Mouse (Mus musculus): ENCODE measurements around the gene Fam124b. TPM values are rescaled to one million over a fixed set of nuclear protein-coding genes. Genes with fewer than 3 reads are reported as not detected.

Gene Fam124b
- polyA plus RNA-seq, 1 experiment from 2014 or later, result 0.63 TPM

- Histone ChIP-seq H3K9me3 (ENCODE audit: control insufficient read depth, low read length) (no peaks in the 10 kb centered on the region), H3K27ac (ENCODE audit: low read length) (no peak overlapping the region), H3K4me3 (replicated peaks; ENCODE audit: low read length) (no peak overlapping the region), H3K9ac (replicated peaks; ENCODE audit: low read depth, low read length) (no peak overlapping the region), H3K4me2 (ENCODE audit: low read length) (no peak overlapping the region), H3K4me1 (replicated peaks; ENCODE audit: control insufficient read depth, insufficient read depth, low read length) (no peaks in the 10 kb centered on the region), H3K36me3 (ENCODE audit: control insufficient read depth, insufficient read depth) (no peaks in the 10 kb centered on the region), H3K27me3 (replicated peaks; ENCODE audit: control insufficient read depth, insufficient read depth, low read length) (no peaks in the 10 kb centered on the region)
- WGBS, result 92% methylated on average over 8 of the region's 8 CpGs
- ATAC-seq, result no peak
Observed at GRCm38 (mm10) chr1:80192837-80193236, 25.4 kb downstream of the Fam124b start.

DNA sequence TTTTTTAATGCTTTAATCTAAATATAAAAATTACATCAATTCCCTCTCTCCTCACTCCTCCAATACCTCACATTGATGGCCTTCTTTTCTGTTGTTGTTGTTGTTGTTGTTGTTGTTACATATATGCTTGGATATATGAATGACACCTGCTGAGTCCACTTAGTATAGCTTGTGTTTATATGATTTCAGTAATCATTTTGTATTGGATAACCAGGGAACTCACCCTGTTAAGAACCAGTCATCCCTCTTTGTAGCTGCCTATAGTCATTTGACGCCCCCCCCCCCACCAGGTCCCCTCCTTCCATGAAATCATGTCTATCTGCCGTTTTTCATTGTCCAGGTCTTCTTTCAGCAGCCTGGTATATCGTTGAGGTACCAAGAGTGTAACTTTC lies 36.9 kb downstream of the Fam124b start:
- Histone ChIP-seq H3K9me3 (ENCODE audit: control insufficient read depth, low read length) (no peaks in the 10 kb centered on the region), H3K4me1 (replicated peaks; ENCODE audit: control insufficient read depth, insufficient read depth, low read length) (no peaks in the 10 kb centered on the region), H3K4me2 (ENCODE audit: low read length) (no peak overlapping the region), H3K36me3 (ENCODE audit: control insufficient read depth, insufficient read depth) (no peaks in the 10 kb centered on the region), H3K27ac (ENCODE audit: low read length) (no peak overlapping the region), H3K4me3 (replicated peaks; ENCODE audit: low read length) (no peak overlapping the region), H3K27me3 (replicated peaks; ENCODE audit: control insufficient read depth, insufficient read depth, low read length) (no peaks in the 10 kb centered on the region), H3K9ac (replicated peaks; ENCODE audit: low read depth, low read length) (no peak overlapping the region)
- ATAC-seq, result peak; percentile 24; the same call in 1 of the 2 replicates
- WGBS, result 49% methylated on average over 3 of the region's 3 CpGs

DNA sequence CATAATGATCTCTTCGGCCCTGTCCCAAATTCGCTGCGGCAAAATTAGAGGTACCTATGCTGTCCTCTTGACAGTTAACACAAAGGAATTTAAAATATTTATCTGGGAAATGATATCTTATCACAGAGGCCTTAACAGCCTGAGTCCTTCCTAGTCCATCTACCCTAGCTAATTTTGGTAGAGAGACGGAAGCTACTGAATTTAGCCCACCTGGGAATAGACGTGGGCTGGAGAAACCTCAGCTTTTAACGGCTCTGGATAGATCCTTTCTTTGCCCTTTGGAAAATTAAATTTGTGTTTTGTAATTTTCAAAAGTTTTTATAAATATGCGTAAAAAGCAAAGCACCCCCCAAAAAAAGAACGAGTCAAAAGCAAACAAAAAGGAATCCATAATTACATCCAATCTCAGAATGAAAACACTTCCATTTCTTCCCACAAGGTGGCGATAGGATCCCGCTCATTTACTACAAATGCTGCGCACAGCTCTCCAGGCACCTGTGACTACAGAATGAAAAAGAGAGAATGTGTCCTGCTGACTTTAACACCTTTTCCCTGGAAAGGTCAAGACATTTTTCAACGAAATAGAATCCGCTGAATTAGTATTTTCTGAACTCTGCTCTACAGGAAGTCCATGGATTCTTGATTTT lies 37.4 kb downstream of the Fam124b start:
- Histone ChIP-seq H3K27ac (ENCODE audit: low read length) (no peak overlapping the region), H3K4me2 (ENCODE audit: low read length) (no peak overlapping the region), H3K9ac (replicated peaks; ENCODE audit: low read depth, low read length) (no peak overlapping the region), H3K4me3 (replicated peaks; ENCODE audit: low read length) (no peak overlapping the region), H3K4me1 (replicated peaks; ENCODE audit: control insufficient read depth, insufficient read depth, low read length) (no peaks in the 10 kb centered on the region), H3K36me3 (ENCODE audit: control insufficient read depth, insufficient read depth) (no peaks in the 10 kb centered on the region), H3K9me3 (ENCODE audit: control insufficient read depth, low read length) (no peaks in the 10 kb centered on the region), H3K27me3 (replicated peaks; ENCODE audit: control insufficient read depth, insufficient read depth, low read length) (no peaks in the 10 kb centered on the region)
- WGBS, result 40% methylated on average over 13 of the region's 13 CpGs
- peak; percentile 74 for ATAC-seq

DNA sequence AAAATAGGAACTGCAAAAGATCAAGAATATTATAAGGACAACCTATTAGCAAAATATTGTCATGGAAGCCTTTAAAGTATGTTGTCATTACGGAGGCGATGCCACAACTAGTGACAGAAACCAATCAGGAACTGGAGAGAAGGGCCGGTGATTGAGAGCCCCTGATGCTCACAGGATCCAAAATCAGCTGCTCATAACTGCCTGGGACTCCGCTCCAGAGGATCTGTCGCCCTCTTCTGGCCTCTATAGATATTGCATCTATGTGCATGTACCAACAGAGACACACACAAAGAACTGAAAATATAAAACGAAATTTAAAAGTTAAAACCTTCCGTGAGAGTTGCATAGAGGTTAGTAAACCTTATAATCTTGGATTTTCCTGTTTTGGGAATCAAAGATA lies 38.1 kb downstream of the Fam124b start:
- no peak overlapping the region for H3K27ac ChIP-seq (ENCODE audit: low read length)
- no peaks in the 10 kb centered on the region for H3K9me3 ChIP-seq (ENCODE audit: control insufficient read depth, low read length)
- no peak for ATAC-seq
- H3K4me1 ChIP-seq (replicated peaks; ENCODE audit: control insufficient read depth, insufficient read depth, low read length), result no peaks in the 10 kb centered on the region
- H3K4me3 ChIP-seq (replicated peaks; ENCODE audit: low read length), result no peak overlapping the region
- no peak overlapping the region for H3K4me2 ChIP-seq (ENCODE audit: low read length)
- 61% methylated on average over 7 of the region's 7 CpGs for WGBS
- no peaks in the 10 kb centered on the region for H3K27me3 ChIP-seq (replicated peaks; ENCODE audit: control insufficient read depth, insufficient read depth, low read length)
- no peak overlapping the region for H3K9ac ChIP-seq (replicated peaks; ENCODE audit: low read depth, low read length)
- no peaks in the 10 kb centered on the region for H3K36me3 ChIP-seq (ENCODE audit: control insufficient read depth, insufficient read depth)

GRCm38 (mm10) chr1:80177651-80178382 lies 40.5 kb downstream of the Fam124b start:
- H3K4me3 ChIP-seq (replicated peaks; ENCODE audit: low read length), result no peak overlapping the region
- H3K4me1 ChIP-seq (replicated peaks; ENCODE audit: control insufficient read depth, insufficient read depth, low read length), result no peaks in the 10 kb centered on the region
- H3K27me3 ChIP-seq (replicated peaks; ENCODE audit: control insufficient read depth, insufficient read depth, low read length), result no peaks in the 10 kb centered on the region
- H3K36me3 ChIP-seq (ENCODE audit: control insufficient read depth, insufficient read depth), result no peaks in the 10 kb centered on the region
- no peak overlapping the region for H3K27ac ChIP-seq (ENCODE audit: low read length)
- WGBS, result 56% methylated on average over 11 of the region's 11 CpGs
- no peak overlapping the region for H3K4me2 ChIP-seq (ENCODE audit: low read length)
- no peak overlapping the region for H3K9ac ChIP-seq (replicated peaks; ENCODE audit: low read depth, low read length)
- H3K9me3 ChIP-seq (ENCODE audit: control insufficient read depth, low read length), result no peaks in the 10 kb centered on the region
- no peak for ATAC-seq

DNA sequence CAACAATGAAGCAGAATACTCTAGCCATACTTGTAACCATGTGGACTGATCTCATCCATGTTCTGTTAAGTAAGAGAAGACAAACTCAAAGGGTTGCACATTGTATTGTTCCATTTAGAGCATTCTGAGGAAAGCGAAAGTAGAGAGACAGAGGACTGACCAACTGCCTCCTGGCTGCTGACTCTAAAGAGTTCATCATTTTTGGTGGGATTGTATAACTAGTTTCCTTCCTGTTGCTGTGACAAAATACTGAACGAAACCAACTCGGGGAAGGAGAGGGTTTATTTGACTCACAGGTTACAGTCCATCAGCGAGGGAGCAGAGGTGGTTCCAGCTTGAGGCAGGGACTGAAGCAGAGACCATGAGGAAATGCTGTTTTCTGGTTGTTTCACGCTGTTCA lies 50.6 kb downstream of the Fam124b start:
- Histone ChIP-seq H3K4me2 (ENCODE audit: low read length) (no peak overlapping the region), H3K27ac (ENCODE audit: low read length) (no peak overlapping the region), H3K9me3 (ENCODE audit: control insufficient read depth, low read length) (no peaks in the 10 kb centered on the region), H3K4me3 (replicated peaks; ENCODE audit: low read length) (no peak overlapping the region), H3K27me3 (replicated peaks; ENCODE audit: control insufficient read depth, insufficient read depth, low read length) (no peaks in the 10 kb centered on the region), H3K36me3 (ENCODE audit: control insufficient read depth, insufficient read depth) (no peaks in the 10 kb centered on the region), H3K4me1 (replicated peaks; ENCODE audit: control insufficient read depth, insufficient read depth, low read length) (no peaks in the 10 kb centered on the region), H3K9ac (replicated peaks; ENCODE audit: low read depth, low read length) (no peak overlapping the region)
- no peak for ATAC-seq
- 92% methylated on average over 5 of the region's 5 CpGs for WGBS

DNA sequence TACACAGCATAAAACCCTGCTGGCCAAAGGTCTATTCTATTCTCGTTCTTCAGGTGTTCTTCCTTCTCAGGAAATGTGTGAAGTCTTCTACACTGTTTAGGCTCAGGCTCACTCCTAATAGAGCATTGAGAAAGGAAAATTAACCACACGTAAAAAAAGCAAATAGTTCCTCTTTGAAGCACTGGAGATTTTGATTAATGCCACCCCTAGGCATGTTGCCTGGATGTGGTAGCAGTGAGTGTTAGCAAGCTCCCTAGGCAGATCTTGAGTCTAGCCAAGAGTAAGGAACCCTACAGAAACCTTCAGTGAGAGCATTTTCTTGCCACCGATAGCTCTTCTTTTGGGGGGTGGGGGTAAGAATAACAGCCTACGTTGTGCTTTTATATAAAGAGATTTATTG lies 51.7 kb downstream of the Fam124b start:
- no peak overlapping the region for H3K9ac ChIP-seq (replicated peaks; ENCODE audit: low read depth, low read length)
- no peak overlapping the region for H3K4me2 ChIP-seq (ENCODE audit: low read length)
- H3K27me3 ChIP-seq (replicated peaks; ENCODE audit: control insufficient read depth, insufficient read depth, low read length), result no peaks in the 10 kb centered on the region
- H3K4me3 ChIP-seq (replicated peaks; ENCODE audit: low read length), result no peak overlapping the region
- H3K36me3 ChIP-seq (ENCODE audit: control insufficient read depth, insufficient read depth), result no peaks in the 10 kb centered on the region
- H3K27ac ChIP-seq (ENCODE audit: low read length), result no peak overlapping the region
- ATAC-seq, result no peak
- no peaks in the 10 kb centered on the region for H3K9me3 ChIP-seq (ENCODE audit: control insufficient read depth, low read length)
- WGBS, result 78% methylated on average over 4 of the region's 4 CpGs
- no peaks in the 10 kb centered on the region for H3K4me1 ChIP-seq (replicated peaks; ENCODE audit: control insufficient read depth, insufficient read depth, low read length)

GRCm38 (mm10) chr1:80165391-80165790 lies 52.9 kb downstream of the Fam124b start:
- H3K9ac ChIP-seq (replicated peaks; ENCODE audit: low read depth, low read length), result no peak overlapping the region
- no peak overlapping the region for H3K27ac ChIP-seq (ENCODE audit: low read length)
- peak; percentile 54; the same call in 1 of the 2 replicates for ATAC-seq
- no peaks in the 10 kb centered on the region for H3K4me1 ChIP-seq (replicated peaks; ENCODE audit: control insufficient read depth, insufficient read depth, low read length)
- no peaks in the 10 kb centered on the region for H3K27me3 ChIP-seq (replicated peaks; ENCODE audit: control insufficient read depth, insufficient read depth, low read length)
- 72% methylated on average over 5 of the region's 5 CpGs for WGBS
- no peak overlapping the region for H3K4me2 ChIP-seq (ENCODE audit: low read length)
- H3K36me3 ChIP-seq (ENCODE audit: control insufficient read depth, insufficient read depth), result no peaks in the 10 kb centered on the region
- H3K4me3 ChIP-seq (replicated peaks; ENCODE audit: low read length), result no peak overlapping the region
- H3K9me3 ChIP-seq (ENCODE audit: control insufficient read depth, low read length), result no peaks in the 10 kb centered on the region

- no peak overlapping the region for H3K9ac ChIP-seq (replicated peaks; ENCODE audit: low read depth, low read length)
- no peaks in the 10 kb centered on the region for H3K9me3 ChIP-seq (ENCODE audit: control insufficient read depth, low read length)
- no peaks in the 10 kb centered on the region for H3K27me3 ChIP-seq (replicated peaks; ENCODE audit: control insufficient read depth, insufficient read depth, low read length)
- H3K27ac ChIP-seq (ENCODE audit: low read length), result no peak overlapping the region
- H3K4me3 ChIP-seq (replicated peaks; ENCODE audit: low read length), result no peak overlapping the region
- no peaks in the 10 kb centered on the region for H3K36me3 ChIP-seq (ENCODE audit: control insufficient read depth, insufficient read depth)
- WGBS, result 68% methylated on average over 6 of the region's 6 CpGs
- no peak for ATAC-seq
- no peaks in the 10 kb centered on the region for H3K4me1 ChIP-seq (replicated peaks; ENCODE audit: control insufficient read depth, insufficient read depth, low read length)
- H3K4me2 ChIP-seq (ENCODE audit: low read length), result no peak overlapping the region
Observed at GRCm38 (mm10) chr1:80162943-80163342, 55.3 kb downstream of the Fam124b start.

Data from forebrain, embryonic 16.5 days (tissue).